Mouse (Mus musculus): ENCODE measurements at regions not wholly inside any gene's neighbourhood (a gene's known extent, or its start where the extent isn't known, plus 50 kb on each side); places are given as distances from the start of the nearest gene placed in this dataset.

DNA sequence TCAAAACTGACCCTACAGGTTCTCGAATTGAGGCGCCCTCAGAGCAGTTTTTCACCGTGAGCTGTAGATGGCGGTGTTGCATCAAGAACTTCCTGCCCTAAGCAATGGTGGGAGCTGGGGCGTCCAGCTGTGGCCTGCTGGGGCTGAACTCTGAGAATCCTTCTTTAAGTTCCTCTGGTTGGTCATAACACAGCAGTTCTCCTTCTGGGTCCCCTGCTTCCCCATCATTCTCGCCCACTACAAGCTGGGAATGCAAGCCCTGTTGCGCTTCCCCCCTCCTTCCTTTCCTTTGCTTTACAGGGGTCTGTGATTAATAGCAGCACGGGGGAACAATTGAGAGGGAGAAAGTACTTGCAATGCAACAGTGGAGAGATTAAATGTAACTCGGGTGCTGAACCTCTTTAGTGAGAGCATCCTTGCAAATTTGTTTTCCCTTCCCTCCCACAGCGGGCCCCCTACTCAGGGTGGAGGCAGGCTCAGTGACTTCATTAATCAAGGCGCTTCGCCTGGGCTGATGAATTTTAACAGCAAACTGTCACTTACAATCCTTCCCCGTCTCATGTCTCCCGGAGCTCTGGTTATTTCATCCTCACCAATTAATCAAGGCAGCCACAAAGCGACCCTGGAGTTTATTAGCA is 794.3 kb upstream of the Api5 start:
- peak overlapping the region; percentile 52 for H3K4me2 ChIP-seq
- 2% methylated on average over 15 of the region's 15 CpGs for WGBS
- no peaks in the 10 kb centered on the region for H3K36me3 ChIP-seq (replicated peaks)
- ATAC-seq (ENCODE audit: low FRiP score) = peak; percentile 92
- no peaks in the 10 kb centered on the region for H3K9me3 ChIP-seq
- H3K27me3 ChIP-seq = no peaks in the 10 kb centered on the region
- H3K9ac ChIP-seq = peak overlapping the region; percentile 47; the same call in 1 of the 2 replicates
- H3K4me1 ChIP-seq = peaks cover 7% of the 10 kb centered on the region; the same call in 1 of the 2 replicates
- H3K4me3 ChIP-seq (replicated peaks) = peak overlapping the region; percentile 32
- H3K27ac ChIP-seq = no peak overlapping the region

DNA sequence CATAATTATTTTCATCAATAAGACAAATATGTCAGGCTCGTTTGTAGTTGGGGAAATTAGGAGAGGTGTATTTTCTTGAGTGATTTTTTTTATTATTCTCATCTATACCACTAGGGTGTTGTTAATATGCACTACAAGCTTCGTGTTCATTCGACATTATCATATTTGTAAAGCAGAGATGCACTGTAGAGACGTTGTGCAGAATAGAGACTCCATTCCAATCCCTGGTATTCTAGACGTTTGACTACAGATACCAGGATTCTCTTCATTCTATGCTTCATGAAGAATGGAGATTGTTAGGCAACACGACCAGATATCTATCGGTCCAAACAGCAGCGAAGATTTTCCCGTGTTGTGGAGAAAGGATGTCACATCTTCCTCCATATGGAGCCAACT is 793.8 kb upstream of the Api5 start:
- WGBS = 29% methylated on average over 9 of the region's 9 CpGs
- peak; percentile 21; the same call in 1 of the 2 replicates for ATAC-seq (ENCODE audit: low FRiP score)
- no peak overlapping the region for H3K4me2 ChIP-seq

DNA sequence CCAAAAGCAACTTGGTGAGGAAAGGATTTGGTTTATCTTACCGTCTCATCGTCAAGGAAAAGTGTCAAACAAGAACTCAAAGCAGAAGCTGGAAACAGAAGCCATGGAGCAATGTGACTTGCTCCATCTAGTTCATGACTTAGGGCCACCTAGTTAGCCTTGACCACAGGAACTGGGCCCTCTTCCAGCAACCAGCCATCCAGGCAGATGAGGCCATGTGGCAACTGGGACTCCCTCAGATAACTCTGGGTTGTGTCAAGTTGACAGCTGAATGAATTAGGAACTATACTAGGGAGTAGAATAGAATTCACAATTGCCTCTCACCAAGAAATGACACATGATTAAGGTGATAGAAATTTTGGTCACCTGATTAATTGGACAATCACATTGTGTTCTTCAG is 791.5 kb upstream of the Api5 start:
- Histone ChIP-seq H3K27me3 (no peaks in the 10 kb centered on the region), H3K9ac (no peak overlapping the region), H3K36me3 (replicated peaks) (no peaks in the 10 kb centered on the region), H3K4me2 (no peak overlapping the region), H3K4me3 (replicated peaks) (no peak overlapping the region), H3K27ac (no peak overlapping the region), H3K4me1 (peaks cover 7% of the 10 kb centered on the region; the same call in 1 of the 2 replicates), H3K9me3 (no peaks in the 10 kb centered on the region)
- ATAC-seq (ENCODE audit: low FRiP score) = no peak
- WGBS = 93% methylated on average over 2 of the region's 2 CpGs

More for the DNA sequence above, 793.8 kb upstream of the Api5 start:
- Histone ChIP-seq H3K36me3 (replicated peaks) (no peaks in the 10 kb centered on the region), H3K9ac (no peak overlapping the region), H3K27ac (no peak overlapping the region), H3K4me1 (peaks cover 7% of the 10 kb centered on the region; the same call in 1 of the 2 replicates), H3K4me3 (replicated peaks) (no peak overlapping the region), H3K9me3 (no peaks in the 10 kb centered on the region), H3K27me3 (no peaks in the 10 kb centered on the region)

DNA sequence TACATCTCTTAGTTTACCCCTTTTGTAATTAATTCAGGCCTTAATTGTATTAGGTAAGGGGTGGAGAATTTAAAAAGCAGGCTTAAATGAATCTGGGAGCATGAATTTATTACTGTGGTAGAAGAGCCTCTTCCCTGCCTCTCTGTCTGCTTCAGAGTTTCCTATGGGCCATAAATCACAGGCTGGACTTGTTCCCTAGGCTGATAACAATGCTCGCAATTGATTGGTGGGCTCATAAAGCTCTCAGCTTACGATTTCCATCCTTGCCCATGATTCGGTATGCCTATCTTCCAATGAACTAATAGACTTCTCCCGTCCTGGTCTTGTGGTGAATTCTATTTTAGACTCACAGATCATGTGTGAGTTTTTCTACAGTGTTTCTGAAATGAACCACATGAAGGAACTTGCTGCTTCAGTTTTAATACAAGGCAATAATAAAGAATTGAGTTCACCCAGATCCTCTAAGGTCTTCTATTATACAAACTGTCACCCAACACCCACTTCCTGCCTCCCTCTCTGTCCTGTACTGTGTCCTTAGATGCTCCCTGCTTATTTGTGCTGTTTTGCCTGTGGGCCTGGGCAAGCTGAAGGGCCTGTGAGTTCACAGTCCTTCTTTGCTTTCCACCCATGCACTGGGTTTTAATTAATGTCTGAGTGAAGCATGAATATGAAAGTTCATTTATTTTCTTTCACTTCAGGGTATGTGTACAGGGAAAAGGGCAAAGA is 772.4 kb upstream of the Api5 start:
- no peak for ATAC-seq (ENCODE audit: low FRiP score)
- no peak overlapping the region for H3K4me3 ChIP-seq (replicated peaks)
- H3K4me1 ChIP-seq = no peaks in the 10 kb centered on the region
- WGBS = 77% methylated on average over 4 of the region's 4 CpGs
- no peak overlapping the region for H3K4me2 ChIP-seq
- no peak overlapping the region for H3K9ac ChIP-seq
- no peak overlapping the region for H3K27ac ChIP-seq
- no peaks in the 10 kb centered on the region for H3K27me3 ChIP-seq
- H3K9me3 ChIP-seq = no peaks in the 10 kb centered on the region
- no peaks in the 10 kb centered on the region for H3K36me3 ChIP-seq (replicated peaks)
